Mouse (Mus musculus) hindbrain, embryonic 14.5 days (tissue): ENCODE measurements at regions not wholly inside any gene's neighbourhood (a gene's known extent, or its start where the extent isn't known, plus 50 kb on each side); places are given as distances from the start of the nearest gene placed in this dataset.
A peak's percentile ranks its signal among the peaks of the same experiment; 100 is the strongest.

Experiments
- ATAC-seq: fragments of 200-750 bp; cut with Nextera tagmentation; 2 replicates; pipeline ENCODE4 v1.8.0; 2017; ENCODE audit warnings: moderate number of reproducible peaks, mild to moderate bottlenecking, moderate TSS enrichment, moderate library complexity; ENCODE audit not compliant: low FRiP score
- DNase-seq: peaks from one replicate; pipeline ENCODE4 v3.0.0-alpha.2; 2015; ENCODE audit warnings: low spot score
- H3K27ac ChIP-seq: fragments of 300-500 bp; sonication (generic); 2 replicates; pipeline ENCODE4 v1.5.1; 2014; ENCODE audit warnings: mild to moderate bottlenecking, moderate library complexity
- H3K27me3 ChIP-seq: fragments of 300-500 bp; sonication (generic); 2 replicates; pipeline ENCODE4 v1.6.1; 2014; ENCODE audit warnings: mild to moderate bottlenecking, low read length, mixed read lengths; ENCODE audit not compliant: control insufficient read depth, insufficient read depth
- H3K36me3 ChIP-seq: fragments of 300-500 bp; sonication (generic); replicated peaks from 2 replicates; pipeline ENCODE4 v1.6.1; 2014; ENCODE audit not compliant: control insufficient read depth, insufficient read depth
- H3K4me1 ChIP-seq: fragments of 300-500 bp; sonication (generic); replicated peaks from 2 replicates; pipeline ENCODE4 v1.6.1; 2014; ENCODE audit warnings: antibody characterized with exemption, low read length, mixed read lengths; ENCODE audit not compliant: control insufficient read depth, insufficient read depth
- H3K4me2 ChIP-seq: fragments of 300-500 bp; sonication (generic); replicated peaks from 2 replicates; pipeline ENCODE4 v1.6.1; 2014; ENCODE audit warnings: mild to moderate bottlenecking, moderate library complexity
- H3K4me3 ChIP-seq: fragments of 300-500 bp; sonication (generic); replicated peaks from 2 replicates; pipeline ENCODE4 v1.5.1; 2014; ENCODE audit warnings: mild to moderate bottlenecking, low read length
- H3K9ac ChIP-seq: fragments of 300-500 bp; sonication (generic); 2 replicates; pipeline ENCODE4 v1.6.1; 2014
- H3K9me3 ChIP-seq: fragments of 300-500 bp; sonication (generic); 2 replicates; pipeline ENCODE4 v1.6.1; 2016; ENCODE audit warnings: low read length; ENCODE audit not compliant: control insufficient read depth
- whole genome bisulfite sequencing: fragments of 180-500 bp; shearing (Covaris S2); extraction: QIAGEN DNeasy Blood & Tissue Kit; methylation state at CpG from one replicate; pipeline ENCODE4 v1.1.7; 2014; 5-methylcytosine and 5-hydroxymethylcytosine counted together

DNA sequence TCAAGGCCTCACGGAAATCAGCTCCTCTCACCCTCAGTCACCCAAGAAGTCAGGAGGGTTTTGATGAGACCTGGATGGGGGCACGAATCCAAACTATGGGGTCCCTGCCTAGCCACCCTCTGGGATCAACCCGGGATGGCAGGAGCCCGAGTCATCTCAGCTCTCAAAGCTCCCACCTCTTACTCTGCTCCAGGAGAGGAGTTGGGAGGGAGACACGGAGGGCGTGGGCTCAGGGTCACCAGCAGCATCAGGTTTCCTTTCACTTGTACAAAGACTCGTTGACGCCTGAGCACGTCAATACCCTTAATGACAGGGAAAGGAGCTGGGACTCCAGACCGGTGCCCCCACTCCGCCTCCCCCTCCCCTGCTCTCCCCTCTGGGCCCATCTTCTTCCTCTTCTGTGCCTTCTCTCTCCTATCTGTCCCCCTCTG lies 60.8 kb upstream of the Casz1 start:
- Histone ChIP-seq H3K27ac (no peak overlapping the region), H3K9ac (0 out of 2 replicates have a peak overlapping the region, but pooled peaks have one; percentile 45), H3K36me3 (no peaks in the 10 kb centered on the region), H3K27me3 (peaks cover 25% of the 10 kb centered on the region; the same call in 1 of the 2 replicates), H3K4me2 (peak overlapping the region; percentile 57), H3K4me3 (no peak overlapping the region), H3K9me3 (no peaks in the 10 kb centered on the region), H3K4me1 (0 out of 2 replicates have a peak, but pooled peaks cover 3% of the 10 kb centered on the region)
- ATAC-seq = no peak
- WGBS = 17% methylated on average over 11 of the region's 11 CpGs
- DNase-seq = no peak

GRCm38 (mm10) chr4:148744053-148744452 lies 60.2 kb upstream of the Casz1 start:
- 0 out of 2 replicates have a peak, but pooled peaks cover 3% of the 10 kb centered on the region for H3K4me1 ChIP-seq
- WGBS = 38% methylated on average over 8 of the region's 8 CpGs
- no peaks in the 10 kb centered on the region for H3K36me3 ChIP-seq
- ATAC-seq (no peak), DNase-seq (no peak)
- H3K27ac ChIP-seq = peak overlapping the region; percentile 62
- H3K27me3 ChIP-seq = peaks cover 25% of the 10 kb centered on the region; the same call in 1 of the 2 replicates
- no peak overlapping the region for H3K9ac ChIP-seq
- no peak overlapping the region for H3K4me3 ChIP-seq
- no peaks in the 10 kb centered on the region for H3K9me3 ChIP-seq
- H3K4me2 ChIP-seq = no peak overlapping the region

GRCm38 (mm10) chr4:148746460-148747314 lies 57.5 kb upstream of the Casz1 start:
- Histone ChIP-seq H3K4me1 (0 out of 2 replicates have a peak, but pooled peaks cover 3% of the 10 kb centered on the region), H3K4me3 (no peak overlapping the region), H3K27ac (no peak overlapping the region; the same call in 1 of the 2 replicates), H3K9me3 (no peaks in the 10 kb centered on the region), H3K4me2 (no peak overlapping the region), H3K36me3 (no peaks in the 10 kb centered on the region), H3K9ac (no peak overlapping the region), H3K27me3 (peaks cover 24% of the 10 kb centered on the region; the same call in 1 of the 2 replicates)
- no peak for DNase-seq
- 35% methylated on average over 23 of the region's 23 CpGs for WGBS
- no peak for ATAC-seq

DNA sequence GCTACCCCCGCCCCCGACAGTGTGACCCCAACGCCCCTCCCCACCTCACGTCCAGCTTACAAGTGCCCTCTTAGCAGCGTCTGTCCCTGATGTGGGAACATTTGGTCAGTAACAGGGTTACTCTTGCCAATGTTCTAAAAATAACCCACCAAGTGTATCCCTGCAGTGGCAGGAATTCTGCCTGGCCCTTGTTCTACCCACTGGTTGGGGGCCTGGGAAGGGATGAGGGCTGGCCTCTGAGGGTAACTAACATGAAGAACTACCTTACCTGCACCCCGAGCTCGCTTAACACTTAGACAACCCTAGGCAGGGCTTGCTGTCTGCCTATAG lies 56.9 kb upstream of the Casz1 start:
- 0 out of 2 replicates have a peak, but pooled peaks cover 3% of the 10 kb centered on the region for H3K4me1 ChIP-seq
- DNase-seq (no peak), ATAC-seq (no peak)
- H3K4me2 ChIP-seq = no peak overlapping the region
- WGBS = 76% methylated on average over 7 of the region's 7 CpGs
- no peaks in the 10 kb centered on the region for H3K9me3 ChIP-seq
- H3K4me3 ChIP-seq = no peak overlapping the region
- H3K36me3 ChIP-seq = no peaks in the 10 kb centered on the region
- no peak overlapping the region for H3K9ac ChIP-seq
- peaks cover 19% of the 10 kb centered on the region; the same call in 1 of the 2 replicates for H3K27me3 ChIP-seq
- H3K27ac ChIP-seq = no peak overlapping the region; the same call in 1 of the 2 replicates

DNA sequence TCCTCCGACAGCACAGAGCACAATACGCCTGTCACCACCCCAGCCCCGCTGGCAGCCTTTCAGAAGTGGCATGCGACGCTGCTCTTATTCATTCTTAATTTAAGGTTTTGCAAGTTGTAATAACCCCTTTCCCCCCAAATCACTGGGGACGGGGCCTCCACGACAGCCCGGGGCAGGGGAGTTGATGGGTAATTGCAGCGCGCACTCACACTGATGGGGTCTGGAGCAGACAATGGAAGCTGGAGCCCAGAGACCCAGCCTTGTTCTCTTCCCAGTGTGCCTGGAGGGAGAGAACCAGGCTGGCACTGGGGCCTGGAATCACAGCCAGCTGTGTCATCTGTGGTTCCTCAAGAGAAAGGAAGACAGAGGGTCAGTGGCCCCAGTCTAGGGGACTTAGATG lies 54.2 kb upstream of the Casz1 start:
- Histone ChIP-seq H3K9me3 (no peaks in the 10 kb centered on the region), H3K9ac (no peak overlapping the region), H3K4me1 (no peaks in the 10 kb centered on the region), H3K27ac (no peak overlapping the region), H3K4me3 (no peak overlapping the region), H3K36me3 (no peaks in the 10 kb centered on the region), H3K27me3 (0 out of 2 replicates have a peak, but pooled peaks cover 6% of the 10 kb centered on the region), H3K4me2 (no peak overlapping the region)
- no peak for DNase-seq
- ATAC-seq = no peak
- WGBS = 44% methylated on average over 10 of the region's 10 CpGs

DNA sequence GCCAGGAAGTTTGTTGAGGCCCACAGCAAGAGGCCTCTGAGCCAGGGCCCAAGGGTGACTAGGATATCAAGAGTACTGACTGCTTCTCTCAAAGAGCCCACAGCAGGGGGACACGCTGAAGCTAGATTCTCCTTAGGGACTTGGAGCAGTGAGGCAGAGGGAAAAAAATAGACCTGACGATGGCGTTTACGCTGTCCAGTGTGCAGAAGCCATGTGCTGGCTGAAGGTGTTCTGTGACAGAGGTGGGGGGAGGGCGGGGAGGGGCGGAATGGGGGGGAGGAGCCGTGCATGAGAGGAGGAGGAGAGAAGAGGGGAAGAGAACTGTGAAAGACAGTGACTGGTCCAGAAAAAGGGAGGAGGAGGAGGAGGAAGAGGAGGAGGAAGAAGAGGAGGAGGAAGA lies 52.6 kb upstream of the Casz1 start:
- Histone ChIP-seq H3K4me3 (no peak overlapping the region), H3K36me3 (no peaks in the 10 kb centered on the region), H3K9me3 (no peaks in the 10 kb centered on the region), H3K27ac (no peak overlapping the region), H3K4me1 (no peaks in the 10 kb centered on the region), H3K9ac (no peak overlapping the region), H3K27me3 (0 out of 2 replicates have a peak, but pooled peaks cover 6% of the 10 kb centered on the region), H3K4me2 (no peak overlapping the region)
- ATAC-seq (no peak), DNase-seq (no peak)
- WGBS = 55% methylated on average over 7 of the region's 7 CpGs

GRCm38 (mm10) chr4:148752360-148753093 lies 51.7 kb upstream of the Casz1 start:
- no peaks in the 10 kb centered on the region for H3K4me1 ChIP-seq
- no peaks in the 10 kb centered on the region for H3K9me3 ChIP-seq
- 0 out of 2 replicates have a peak, but pooled peaks cover 6% of the 10 kb centered on the region for H3K27me3 ChIP-seq
- ATAC-seq = no peak
- H3K36me3 ChIP-seq = no peaks in the 10 kb centered on the region
- H3K27ac ChIP-seq = no peak overlapping the region
- no peak for DNase-seq
- no peak overlapping the region for H3K4me2 ChIP-seq
- H3K4me3 ChIP-seq = no peak overlapping the region
- WGBS = 88% methylated on average over 14 of the region's 14 CpGs
- no peak overlapping the region for H3K9ac ChIP-seq

- Histone ChIP-seq H3K4me2 (no peak overlapping the region), H3K9ac (no peak overlapping the region), H3K27me3 (0 out of 2 replicates have a peak, but pooled peaks cover 6% of the 10 kb centered on the region), H3K4me1 (no peaks in the 10 kb centered on the region), H3K9me3 (no peaks in the 10 kb centered on the region), H3K27ac (no peak overlapping the region), H3K36me3 (no peaks in the 10 kb centered on the region), H3K4me3 (no peak overlapping the region)
- no peak for DNase-seq
- 71% methylated on average over 17 of the region's 17 CpGs for WGBS
- ATAC-seq = no peak
These were observed 51.0 kb upstream of the Casz1 start for GRCm38 (mm10) chr4:148753143-148753798.

- no peaks in the 10 kb centered on the region for H3K36me3 ChIP-seq
- H3K4me3 ChIP-seq = no peak overlapping the region
- no peak for DNase-seq
- 0 out of 2 replicates have a peak, but pooled peaks cover 6% of the 10 kb centered on the region for H3K27me3 ChIP-seq
- H3K4me1 ChIP-seq = no peaks in the 10 kb centered on the region
- no peak overlapping the region for H3K4me2 ChIP-seq
- H3K27ac ChIP-seq = no peak overlapping the region
- H3K9me3 ChIP-seq = no peaks in the 10 kb centered on the region
- 80% methylated on average over 8 of the region's 8 CpGs for WGBS
- no peak for ATAC-seq
- H3K9ac ChIP-seq = no peak overlapping the region
These were observed 50.4 kb upstream of the Casz1 start for GRCm38 (mm10) chr4:148753849-148754248.
